In genomic region chr2:31061868-31062628, GRCm38 (mm10) we compare ENCODE assay signal across 10 mouse cellular contexts.
DNase-seq lines count a peak whose midpoint lies in the region; ATAC-seq and TF ChIP-seq lines count a peak whose summit lies in the region.
"Had no signal": no experiment of that assay in that cellular context is flagged by ENCODE, and none has a peak within 500 bp of the region (broad histone marks: within the 10 kb centered on the region; RNA-seq: fewer than 3 reads in every experiment).

No protein-coding gene starts in this region.

- no peak overlapping the region for H3K27ac ChIP-seq in liver, adult 2 months (replicated peaks; ENCODE audit: insufficient read depth, low read depth, low read length)
- peak overlapping the region; percentile 2; the same call in 1 of the 2 replicates for H3K27ac ChIP-seq in liver, embryonic 11.5 days (ENCODE audit: low read depth, low read length)
- H3K27ac ChIP-seq: left cerebral cortex, adult 2 months had no signal

- TF ChIP-seq POLR2A in liver, adult 2 months (IDR thresholded peaks at IDR 0.05; ENCODE audit: extremely low read depth, insufficient read depth, low read length): no peak

- no peak overlapping the region for H3K9ac ChIP-seq in liver, adult 2 months (ENCODE audit: low read depth, low read length)
- H3K9ac ChIP-seq in liver, embryonic 11.5 days (ENCODE audit: low read depth, low read length): no peak overlapping the region

- H3K36me3 ChIP-seq in liver, adult 2 months (ENCODE audit: control insufficient read depth, insufficient read depth, low read length): peaks cover 7% of the 10 kb centered on the region
- peaks cover 80% of the 10 kb centered on the region for H3K36me3 ChIP-seq in G1E (replicated peaks)
- peaks cover 3% of the 10 kb centered on the region; the same call in 1 of the 2 replicates for H3K36me3 ChIP-seq in liver, embryonic 11.5 days (ENCODE audit: control insufficient read depth, insufficient read depth, low read length)
- no peaks in the 10 kb centered on the region; the same call in none of the 2 replicates for H3K36me3 ChIP-seq in splenic B cell, adult 2 months (ENCODE audit: control insufficient read depth, insufficient read depth, low read length, poor library complexity, severe bottlenecking)

- no peak for TF ChIP-seq CTCF in liver, adult 2 months (IDR thresholded peaks at IDR 0.05; ENCODE audit: low read depth, low read length)
- no peak for TF ChIP-seq CTCF in G1E (IDR thresholded peaks at IDR 0.05; ENCODE audit: low read depth, low read length)

- no peaks in the 10 kb centered on the region; the same call in 1 of the 2 replicates for H3K9me3 ChIP-seq in G1E (replicated peaks)
- no peaks in the 10 kb centered on the region for H3K9me3 ChIP-seq in liver, embryonic 11.5 days (ENCODE audit: control insufficient read depth, low read length)

- no peak overlapping the region for H3K4me3 ChIP-seq in liver, adult 2 months (ENCODE audit: insufficient read depth, low read depth, low read length)
- no peak overlapping the region for H3K4me3 ChIP-seq in G1E (ENCODE audit: low read depth, low read length)
- H3K4me3 ChIP-seq in liver, embryonic 11.5 days (ENCODE audit: low read depth, low read length): no peak overlapping the region
- H3K4me3 ChIP-seq: left cerebral cortex, adult 2 months had no signal

- no peaks in the 10 kb centered on the region for H3K4me1 ChIP-seq in liver, adult 2 months (ENCODE audit: control insufficient read depth, insufficient read depth, low read length)
- peaks cover 24% of the 10 kb centered on the region for H3K4me1 ChIP-seq in G1E (ENCODE audit: insufficient read depth, low read depth, low read length)
- peaks cover 11% of the 10 kb centered on the region for H3K4me1 ChIP-seq in liver, embryonic 11.5 days (replicated peaks; ENCODE audit: control insufficient read depth, insufficient read depth, low read length)

- H3K79me2 ChIP-seq in liver, adult 2 months (ENCODE audit: control insufficient read depth, insufficient read depth, low read length): no peaks in the 10 kb centered on the region

- DNase-seq in liver, adult 2 months (ENCODE audit: extremely low read depth, low read depth, low spot score): peak; percentile 23
- DNase-seq in liver: no peak
- peak; percentile 43 for DNase-seq in G1E (ENCODE audit: low spot score)
- peak; percentile 39 for DNase-seq in liver, embryonic 11.5 days (ENCODE audit: low spot score)
- DNase-seq in splenic B cell, adult 2 months (ENCODE audit: low read depth, low spot score): peak; percentile 82
- DNase-seq in kidney, adult 9 months: no peak
- no peak for DNase-seq in adrenal gland, postnatal 25 days
- no peak for DNase-seq in left cerebral cortex, postnatal 14 days (ENCODE audit: low spot score in 2 of 2)
- DNase-seq: kidney, adult 11 months had no signal

- intact Hi-C loops in left cerebral cortex, postnatal 14 days (cut with DNase I): no loop called here

- no peaks in the 10 kb centered on the region for H3K27me3 ChIP-seq in liver, adult 2 months (ENCODE audit: control insufficient read depth, insufficient read depth, low read length)
- H3K27me3 ChIP-seq in G1E (ENCODE audit: insufficient read depth, low read length): no peaks in the 10 kb centered on the region
- no peaks in the 10 kb centered on the region for H3K27me3 ChIP-seq in liver, embryonic 11.5 days (replicated peaks; ENCODE audit: control insufficient read depth, insufficient read depth, low read length)
- no peaks in the 10 kb centered on the region for H3K27me3 ChIP-seq in splenic B cell, adult 2 months (ENCODE audit: control insufficient read depth, insufficient read depth, low read length, poor library complexity, severe bottlenecking)

- H3K4me2 ChIP-seq in liver, embryonic 11.5 days: peak overlapping the region; percentile 50

- peak; percentile 54 for ATAC-seq in G1E (ENCODE audit: extremely low read depth, insufficient number of reproducible peaks, low FRiP score, poor library complexity, severe bottlenecking)
- no peak for ATAC-seq in liver, embryonic 11.5 days (replicated peaks; ENCODE audit: low FRiP score)

- WGBS in liver, adult 2 months: 89% methylated on average over 10 of the region's 10 CpGs
- WGBS in liver, embryonic 11.5 days: 48% methylated on average over 10 of the region's 10 CpGs

Comparison
In these comparisons a context has a peak if more than half of its experiments do, and no peak if none do; other contexts are left out.
1. DNase-seq: peak in liver, adult 2 months (single experiment), G1E (single experiment), liver, embryonic 11.5 days (single experiment) and splenic B cell, adult 2 months (single experiment); none in liver (single experiment), kidney, adult 9 months (single experiment), adrenal gland, postnatal 25 days (single experiment) and left cerebral cortex, postnatal 14 days (0 of 2).